Mouse (Mus musculus) kidney, postnatal 0 days (tissue): ENCODE measurements around the gene Tvp23b. TPM values are rescaled to one million over a fixed set of nuclear protein-coding genes. Genes with fewer than 3 reads are reported as not detected.

Source experiments
- ATAC-seq: fragments of 200-750 bp; cut with Nextera tagmentation; replicated peaks from 2 replicates; pipeline ENCODE4 v1.8.0; 2017; ENCODE audit warnings: low read depth, moderate number of reproducible peaks, moderate TSS enrichment, moderate library complexity; ENCODE audit not compliant: low FRiP score
- DNase-seq: peaks from one replicate; pipeline ENCODE4 v3.0.0-alpha.2; 2016; ENCODE audit warnings: low spot score
- H3K27ac ChIP-seq: fragments of 300-500 bp; sonication (generic); 2 replicates; pipeline ENCODE4 v1.5.1; 2014; ENCODE audit warnings: mild to moderate bottlenecking
- H3K27me3 ChIP-seq: fragments of 300-500 bp; sonication (generic); 2 replicates; pipeline ENCODE4 v1.6.1; 2014; ENCODE audit warnings: low read length, mixed read lengths; ENCODE audit not compliant: insufficient read depth
- H3K36me3 ChIP-seq: fragments of 300-500 bp; sonication (generic); 2 replicates; pipeline ENCODE4 v1.6.1; 2014; ENCODE audit warnings: low read length, mixed read lengths; ENCODE audit not compliant: insufficient read depth
- H3K4me1 ChIP-seq: fragments of 300-500 bp; sonication (generic); replicated peaks from 2 replicates; pipeline ENCODE4 v1.6.1; 2014; ENCODE audit warnings: antibody characterized with exemption, low read length, mixed read lengths; ENCODE audit not compliant: insufficient read depth
- H3K4me2 ChIP-seq: fragments of 300-500 bp; sonication (generic); 2 replicates; pipeline ENCODE4 v1.6.1; 2014; ENCODE audit warnings: mild to moderate bottlenecking, low read length, moderate library complexity, mixed read lengths
- H3K4me3 ChIP-seq: fragments of 300-500 bp; sonication (generic); replicated peaks from 2 replicates; pipeline ENCODE4 v1.5.1; 2014; ENCODE audit warnings: low read depth, low read length
- H3K9ac ChIP-seq: fragments of 300-500 bp; sonication (generic); 2 replicates; pipeline ENCODE4 v1.6.1; 2014; ENCODE audit warnings: low read depth, low read length
- H3K9me3 ChIP-seq: fragments of 300-500 bp; sonication (generic); replicated peaks from 2 replicates; pipeline ENCODE4 v1.6.1; 2016; ENCODE audit warnings: low read length, inconsistent platforms, mixed read lengths
- CTCF ChIP-seq: IDR thresholded peaks from 2 replicates; pipeline ENCODE4 v1.5.1; 2016; ENCODE audit warnings: antibody characterized with exemption, low read depth, mild to moderate bottlenecking, moderate library complexity
- WGBS: fragments of 180-500 bp; shearing (Covaris S2); extraction: QIAGEN DNeasy Blood & Tissue Kit; methylation state at CpG from one replicate; pipeline ENCODE4 v1.1.7; 2014; 5-methylcytosine and 5-hydroxymethylcytosine counted together
- polyA plus RNA-seq: library from polyadenylated mRNA; unstranded; fragments of >200 nt; fragmentation: Nextera tagmentation; extraction: Ambion mirVana; gene quantifications from 2 replicates; pipeline ENCODE4 v1.2.1, GENCODE M21; 2015

The Tvp23b gene
- polyA plus RNA-seq, 1 experiment from 2014 or later = 83.7 TPM

DNA sequence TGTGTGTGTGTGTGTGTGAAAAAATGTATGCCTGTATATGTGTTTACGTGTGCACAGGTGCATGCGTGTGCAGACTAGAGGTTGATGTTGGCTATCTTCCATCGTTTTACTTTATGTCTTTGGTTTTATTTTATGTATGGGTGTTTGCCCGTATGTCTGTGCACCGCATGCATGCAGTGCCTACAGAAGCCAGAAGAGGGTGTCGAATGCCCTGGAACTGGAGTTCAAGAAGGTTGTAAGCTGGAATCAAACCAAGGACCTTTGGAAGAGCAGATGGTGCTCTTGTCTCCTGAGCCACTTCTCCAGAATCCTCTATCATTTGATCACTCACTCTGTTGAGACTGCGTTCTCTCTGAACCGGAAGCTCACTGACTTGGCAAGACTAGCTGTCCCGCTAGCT, 53.8 kb downstream of the Tvp23b start:
- Histone ChIP-seq H3K4me1 (no peaks in the 10 kb centered on the region), H3K9me3 (no peaks in the 10 kb centered on the region), H3K27me3 (no peaks in the 10 kb centered on the region), H3K27ac (no peak overlapping the region), H3K36me3 (no peaks in the 10 kb centered on the region), H3K4me3 (no peak overlapping the region), H3K4me2 (no peak overlapping the region), H3K9ac (no peak overlapping the region)
- DNase-seq = no peak
- TF ChIP-seq CTCF = peak; percentile 30; the same call in 1 of the 2 replicates
- no peak for ATAC-seq
- 91% methylated on average over 9 of the region's 9 CpGs for WGBS

DNA sequence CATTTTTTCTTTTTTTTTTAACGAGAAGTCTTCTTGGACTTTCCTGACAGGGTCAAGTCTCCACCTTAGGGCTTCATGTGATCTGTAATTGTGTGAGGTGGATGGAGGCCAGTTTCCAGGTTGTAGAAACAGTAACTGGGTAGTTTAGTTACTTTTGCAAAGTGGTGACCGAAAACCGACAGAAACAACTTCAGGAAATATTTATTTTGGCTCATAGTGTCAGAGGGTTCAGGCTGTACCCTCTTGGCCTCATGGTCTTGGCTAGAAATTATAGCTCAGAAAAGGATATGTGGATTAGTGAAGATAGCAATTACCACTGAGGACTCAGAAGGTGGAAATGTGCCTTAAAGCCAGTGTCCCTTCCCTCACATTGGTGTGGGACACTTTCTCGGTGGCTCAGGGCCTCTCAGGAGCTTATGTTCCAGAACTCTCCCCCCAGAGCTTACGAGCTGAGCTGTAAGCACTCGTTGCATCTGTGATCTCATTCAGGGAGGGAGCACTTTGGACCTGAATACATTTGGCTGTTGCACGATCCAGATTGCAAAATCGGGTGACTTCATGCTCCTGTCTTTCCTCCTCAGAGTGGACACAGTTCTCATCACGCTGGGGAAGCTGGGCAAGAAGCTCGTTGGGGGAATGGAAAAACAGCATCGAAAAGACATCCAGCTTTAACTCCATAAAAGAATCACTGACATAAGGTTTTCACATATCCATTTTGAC, 55.7 kb downstream of the Tvp23b start:
- Histone ChIP-seq H3K4me1 (no peaks in the 10 kb centered on the region), H3K27me3 (no peaks in the 10 kb centered on the region), H3K4me2 (no peak overlapping the region), H3K9me3 (no peaks in the 10 kb centered on the region), H3K36me3 (no peaks in the 10 kb centered on the region), H3K27ac (no peak overlapping the region), H3K9ac (no peak overlapping the region), H3K4me3 (no peak overlapping the region)
- no peak for ATAC-seq
- TF ChIP-seq CTCF = no peak
- DNase-seq = no peak
- 80% methylated on average over 11 of the region's 11 CpGs for WGBS

DNA sequence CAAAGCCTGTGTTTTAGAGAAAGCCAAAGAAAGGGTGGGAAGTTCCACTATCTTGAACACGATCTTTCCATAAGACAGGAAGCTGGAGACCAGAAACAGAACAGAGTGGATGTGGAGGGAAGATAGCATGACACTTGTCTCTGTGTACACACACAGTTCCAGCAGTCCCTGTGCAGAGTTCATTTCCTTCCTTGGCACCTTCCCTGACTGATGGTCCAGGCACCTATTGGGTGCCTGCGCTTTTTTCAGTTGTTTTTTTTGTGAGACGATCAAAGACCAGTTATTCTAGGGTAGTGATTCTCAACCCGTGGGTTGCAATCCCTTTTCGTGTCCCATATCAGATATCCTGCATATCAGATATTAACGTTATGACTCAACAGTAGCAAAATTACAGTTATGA, 58.7 kb downstream of the Tvp23b start:
- ATAC-seq (no peak), DNase-seq (peak; percentile 31)
- 54% methylated on average over 6 of the region's 6 CpGs for WGBS
- no peaks in the 10 kb centered on the region for H3K9me3 ChIP-seq
- H3K36me3 ChIP-seq = no peaks in the 10 kb centered on the region
- H3K4me2 ChIP-seq = no peak overlapping the region
- H3K27me3 ChIP-seq = no peaks in the 10 kb centered on the region
- no peak overlapping the region for H3K4me3 ChIP-seq
- no peaks in the 10 kb centered on the region for H3K4me1 ChIP-seq
- H3K27ac ChIP-seq = no peak overlapping the region
- TF ChIP-seq CTCF = no peak
- no peak overlapping the region for H3K9ac ChIP-seq

DNA sequence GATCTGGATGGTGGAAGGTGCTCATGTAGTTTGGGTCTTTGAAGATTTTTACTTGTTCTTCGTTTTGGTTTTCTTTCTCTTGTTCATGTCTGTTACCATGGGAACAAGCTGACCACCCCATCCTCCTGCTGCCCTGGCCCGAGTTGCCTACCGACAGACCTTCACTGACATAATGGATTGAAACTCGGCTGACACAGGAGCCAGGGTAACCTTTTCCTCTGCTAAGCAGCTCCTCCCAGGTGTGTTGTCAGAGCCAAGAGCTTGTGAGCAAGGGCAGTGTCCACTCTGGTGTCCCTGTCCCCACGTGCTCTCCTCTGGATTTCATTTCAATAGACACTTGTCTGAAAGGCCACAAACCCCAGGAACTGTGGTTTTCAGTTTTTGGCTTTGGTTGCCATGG, 59.7 kb downstream of the Tvp23b start:
- H3K4me3 ChIP-seq = no peak overlapping the region

DNA sequence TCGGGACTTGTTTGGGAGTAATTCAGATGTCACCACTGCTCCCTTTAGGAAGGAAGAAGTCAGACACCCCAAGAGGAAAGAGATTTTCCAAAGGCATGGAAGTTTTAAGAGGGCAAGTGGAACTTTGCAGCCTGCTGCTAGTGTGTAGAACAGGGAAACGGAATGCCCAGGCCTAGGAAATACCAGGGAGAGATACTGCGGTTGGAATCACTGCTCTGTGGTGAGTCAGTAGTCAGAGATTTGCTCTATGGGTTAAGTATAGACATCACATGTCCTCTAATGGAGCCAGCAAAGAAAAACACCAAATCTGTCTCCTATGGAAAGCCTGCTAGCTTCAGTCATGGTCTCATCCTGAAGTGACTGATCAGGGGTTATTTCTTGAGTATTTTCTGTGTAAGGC, 60.9 kb downstream of the Tvp23b start:
- Histone ChIP-seq H3K9me3 (no peaks in the 10 kb centered on the region), H3K4me3 (no peak overlapping the region), H3K27me3 (no peaks in the 10 kb centered on the region), H3K4me1 (no peaks in the 10 kb centered on the region), H3K27ac (no peak overlapping the region), H3K36me3 (no peaks in the 10 kb centered on the region), H3K4me2 (no peak overlapping the region), H3K9ac (no peak overlapping the region)
- ATAC-seq (no peak), DNase-seq (no peak)
- no peak for TF ChIP-seq CTCF
- 83% methylated on average over 3 of the region's 3 CpGs for WGBS

More for the DNA sequence above, 59.7 kb downstream of the Tvp23b start:
- H3K4me2 ChIP-seq = no peak overlapping the region
- H3K4me1 ChIP-seq = no peaks in the 10 kb centered on the region
- H3K36me3 ChIP-seq = no peaks in the 10 kb centered on the region
- ATAC-seq = no peak
- H3K9me3 ChIP-seq = no peaks in the 10 kb centered on the region
- WGBS = 74% methylated on average over 5 of the region's 5 CpGs
- H3K9ac ChIP-seq = no peak overlapping the region
- TF ChIP-seq CTCF = no peak
- DNase-seq = no peak
- H3K27ac ChIP-seq = no peak overlapping the region
- no peaks in the 10 kb centered on the region for H3K27me3 ChIP-seq

DNA sequence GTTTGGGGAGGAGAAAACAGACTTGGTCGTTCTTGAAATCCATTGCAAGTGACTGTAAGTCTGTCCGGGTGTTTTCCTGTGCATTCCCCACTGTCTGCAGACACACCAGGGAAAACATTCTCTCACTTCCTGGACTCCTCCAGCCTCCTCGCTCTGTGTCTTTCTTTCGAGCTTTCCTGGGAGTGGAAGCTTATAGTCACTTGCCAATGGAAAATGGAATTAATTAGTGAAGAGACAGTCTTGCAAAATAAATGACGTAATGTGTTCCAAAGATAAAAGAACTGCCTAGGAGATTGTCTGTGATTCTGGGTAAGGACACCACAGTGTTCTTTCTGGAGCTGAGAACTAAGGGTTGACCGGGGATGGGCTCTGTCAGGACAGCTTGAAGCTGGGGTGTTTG, 64.3 kb downstream of the Tvp23b start:
- no peak for DNase-seq
- Histone ChIP-seq H3K9me3 (no peaks in the 10 kb centered on the region), H3K4me2 (no peak overlapping the region), H3K27me3 (no peaks in the 10 kb centered on the region), H3K4me3 (no peak overlapping the region), H3K36me3 (no peaks in the 10 kb centered on the region), H3K9ac (no peak overlapping the region), H3K4me1 (no peaks in the 10 kb centered on the region), H3K27ac (no peak overlapping the region)
- no peak for TF ChIP-seq CTCF
- WGBS = 58% methylated on average over 6 of the region's 6 CpGs
- ATAC-seq = no peak

DNA sequence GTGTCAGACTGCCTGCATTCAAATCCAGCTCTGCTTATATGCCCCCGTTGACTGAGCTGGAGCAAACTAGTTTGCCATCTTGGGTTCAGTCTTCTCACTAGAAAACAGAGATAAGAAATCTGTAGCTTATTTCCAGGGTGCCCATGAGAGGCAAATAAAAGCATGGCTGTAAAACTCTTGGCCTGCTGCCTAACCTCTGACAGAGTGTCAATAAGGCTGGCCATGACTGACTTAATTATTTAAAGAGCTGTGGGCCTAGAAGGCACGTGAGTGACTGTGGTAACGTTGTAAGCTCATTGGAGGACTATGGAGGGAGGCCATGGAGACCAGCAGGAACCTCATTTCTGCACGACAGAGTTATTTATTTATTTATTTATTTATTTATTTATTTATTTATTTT, 66.3 kb downstream of the Tvp23b start:
- ATAC-seq (no peak), DNase-seq (no peak)
- Histone ChIP-seq H3K36me3 (no peaks in the 10 kb centered on the region), H3K9ac (no peak overlapping the region), H3K4me1 (no peaks in the 10 kb centered on the region), H3K4me2 (no peak overlapping the region), H3K9me3 (no peaks in the 10 kb centered on the region), H3K4me3 (no peak overlapping the region), H3K27ac (no peak overlapping the region), H3K27me3 (no peaks in the 10 kb centered on the region)
- WGBS = 54% methylated on average over 4 of the region's 4 CpGs
- no peak for TF ChIP-seq CTCF
